Mouse (Mus musculus) ES-Bruce4 (cell line): ENCODE measurements around the gene Cope. TPM values are rescaled to one million over a fixed set of nuclear protein-coding genes. Genes with fewer than 3 reads are reported as not detected.
A peak's percentile ranks its signal among the peaks of the same experiment; 100 is the strongest.

Experiments
- H3K27ac ChIP-seq: 2 replicates; pipeline ENCODE4 v1.5.1; 2012; ENCODE audit warnings: low read length, inconsistent platforms; ENCODE audit not compliant: insufficient read depth
- H3K27me3 ChIP-seq: 2 replicates; pipeline ENCODE4 v1.6.1; 2012; ENCODE audit warnings: mild to moderate bottlenecking, low read length, inconsistent platforms; ENCODE audit not compliant: control insufficient read depth, poor library complexity, insufficient read depth, severe bottlenecking
- H3K36me3 ChIP-seq: 2 replicates; pipeline ENCODE4 v1.6.1; 2012; ENCODE audit warnings: inconsistent platforms, mild to moderate bottlenecking, low read length, moderate library complexity; ENCODE audit not compliant: control insufficient read depth, poor library complexity, insufficient read depth, severe bottlenecking
- H3K4me1 ChIP-seq: one replicate; pipeline ENCODE4 v1.8.1; 2011; ENCODE audit warnings: low read length; ENCODE audit not compliant: control insufficient read depth, insufficient read depth
- H3K4me3 ChIP-seq: 2 replicates; pipeline ENCODE4 v1.5.1; 2011; ENCODE audit warnings: low read depth, mild to moderate bottlenecking, low read length
- H3K9ac ChIP-seq: 2 replicates; pipeline ENCODE4 v1.6.1; 2012; ENCODE audit warnings: low read depth, mild to moderate bottlenecking, inconsistent platforms; ENCODE audit not compliant: poor library complexity, severe bottlenecking
- H3K9me3 ChIP-seq: replicated peaks from 2 replicates; pipeline ENCODE4 v1.6.1; 2012; ENCODE audit warnings: mild to moderate bottlenecking, low read length, inconsistent platforms; ENCODE audit not compliant: control insufficient read depth, poor library complexity, insufficient read depth, severe bottlenecking
- CTCF ChIP-seq: IDR thresholded peaks from one replicate; pipeline ENCODE4 v1.8.1; 2011; ENCODE audit warnings: low read depth, low read length
- EP300 ChIP-seq: IDR thresholded peaks from 2 replicates; pipeline ENCODE4 v1.6.1; 2011; ENCODE audit warnings: low read depth, low read length; ENCODE audit not compliant: insufficient read depth
- POLR2A ChIP-seq: IDR thresholded peaks from one replicate; pipeline ENCODE4 v1.8.1; 2011; ENCODE audit warnings: low read length; ENCODE audit not compliant: insufficient read depth
- polyA plus RNA-seq: library from polyadenylated mRNA; stranded (reverse); fragments of >200 nt; gene quantifications from 2 replicates; pipeline ENCODE4 v1.2.4, GENCODE M21; 2011; ENCODE audit warnings: low read depth; ENCODE audit not compliant: missing spikeins, insufficient read depth, insufficient read length

The Cope gene
- polyA plus RNA-seq, 1 experiment: 115 TPM

GRCm38 (mm10) chr8:70315624-70316510 is 13.5 kb downstream of the Cope start, which contains the start of gene Cers1:
Gene Cers1, plus strand, starts transcription at chr8:70315775.
- peaks cover 10% of the 10 kb centered on the region; the same call in 1 of the 2 replicates for H3K36me3 ChIP-seq
- no peaks in the 10 kb centered on the region for H3K9me3 ChIP-seq
- H3K4me3 ChIP-seq: peak within 1 kb of the TSS; percentile 87
- no peak within 1 kb of the TSS for H3K27ac ChIP-seq
- peak within 1 kb of the TSS; percentile 73 for H3K9ac ChIP-seq
- H3K27me3 ChIP-seq: no peaks in the 10 kb centered on the region
- TF ChIP-seq EP300 (no peak), POLR2A (no peak), CTCF (no peak)
- H3K4me1 ChIP-seq: no peaks in the 10 kb centered on the region

- 0 out of 2 replicates have a peak, but pooled peaks cover 6% of the 10 kb centered on the region for H3K36me3 ChIP-seq
- peak overlapping the region; percentile 87 for H3K4me3 ChIP-seq
- no peaks in the 10 kb centered on the region for H3K27me3 ChIP-seq
- no peak overlapping the region for H3K27ac ChIP-seq
- no peaks in the 10 kb centered on the region for H3K4me1 ChIP-seq
- no peak for TF ChIP-seq POLR2A
- no peak for TF ChIP-seq EP300
- no peak for TF ChIP-seq CTCF
- no peaks in the 10 kb centered on the region for H3K9me3 ChIP-seq
- H3K9ac ChIP-seq: peak overlapping the region; percentile 73
These were observed 14.5 kb downstream of the Cope start for GRCm38 (mm10) chr8:70316511-70317504.

- no peaks in the 10 kb centered on the region for H3K9me3 ChIP-seq
- H3K4me3 ChIP-seq: no peak overlapping the region
- no peaks in the 10 kb centered on the region for H3K4me1 ChIP-seq
- no peak for TF ChIP-seq POLR2A
- TF ChIP-seq EP300: no peak
- TF ChIP-seq CTCF: no peak
- H3K36me3 ChIP-seq: 0 out of 2 replicates have a peak, but pooled peaks cover 2% of the 10 kb centered on the region
- no peaks in the 10 kb centered on the region for H3K27me3 ChIP-seq
- no peak overlapping the region for H3K9ac ChIP-seq
- H3K27ac ChIP-seq: no peak overlapping the region
These were observed 15.6 kb downstream of the Cope start for GRCm38 (mm10) chr8:70317872-70318271.

DNA sequence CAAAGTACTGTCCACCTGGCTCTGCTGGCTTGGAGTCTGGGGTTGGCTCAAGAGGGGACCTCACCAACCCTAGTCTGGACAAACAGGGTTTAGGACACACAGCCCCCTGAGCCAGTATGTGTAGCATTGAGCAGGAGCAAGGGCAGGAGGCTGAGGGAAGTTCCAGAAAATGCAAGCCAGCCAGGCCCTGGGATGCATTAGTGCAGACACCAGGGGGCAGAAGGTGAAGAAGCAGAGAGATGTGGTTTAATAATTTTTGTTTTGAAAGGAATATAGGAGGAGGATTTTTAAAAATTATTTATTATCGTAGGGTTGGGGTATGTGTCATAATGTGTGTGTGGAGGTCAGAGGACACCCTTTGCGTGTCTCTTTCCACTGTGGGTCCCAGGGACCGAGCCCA is 21.4 kb downstream of the Cope start:
- TF ChIP-seq CTCF (no peak), POLR2A (no peak), EP300 (no peak)
- no peak overlapping the region for H3K27ac ChIP-seq
- no peak overlapping the region for H3K9ac ChIP-seq
- H3K36me3 ChIP-seq: no peaks in the 10 kb centered on the region
- no peaks in the 10 kb centered on the region for H3K27me3 ChIP-seq
- H3K4me3 ChIP-seq: no peak overlapping the region
- H3K4me1 ChIP-seq: no peaks in the 10 kb centered on the region
- H3K9me3 ChIP-seq: no peaks in the 10 kb centered on the region

GRCm38 (mm10) chr8:70327512-70327911 is 25.2 kb downstream of the Cope start:
- peaks cover 2% of the 10 kb centered on the region for H3K4me1 ChIP-seq
- H3K9ac ChIP-seq: no peak overlapping the region
- H3K36me3 ChIP-seq: no peaks in the 10 kb centered on the region
- H3K27me3 ChIP-seq: no peaks in the 10 kb centered on the region
- TF ChIP-seq EP300 (no peak), CTCF (no peak), POLR2A (no peak)
- H3K9me3 ChIP-seq: no peaks in the 10 kb centered on the region
- H3K4me3 ChIP-seq: no peak overlapping the region
- H3K27ac ChIP-seq: no peak overlapping the region
